8 mouse cellular contexts compared by ENCODE assay signal in genomic region chr10:22592189-22592603, GRCm38 (mm10). TPM values are rescaled to one million over a fixed set of nuclear protein-coding genes. Genes with fewer than 3 reads are reported as not detected.
A peak's percentile ranks its signal among the peaks of the same experiment; 100 is the strongest.
DNase-seq lines count a peak whose midpoint lies in the region; ATAC-seq and TF ChIP-seq lines count a peak whose summit lies in the region.
"Not testable (repeated sequence)": the region's sequence is repeated elsewhere in the genome, so short reads cannot be mapped to it uniquely, and the experiment has no call there.
"Had no signal": no experiment of that assay in that cellular context is flagged by ENCODE, and none has a peak within 500 bp of the region (broad histone marks: within the 10 kb centered on the region; RNA-seq: fewer than 3 reads in every experiment).

No protein-coding gene starts in this region.

- not testable (repeated sequence) for H3K4me3 ChIP-seq in forebrain, embryonic 11.5 days (ENCODE audit: low read depth, low read length); forebrain, postnatal 0 days (ENCODE audit: low read depth, low read length); hindbrain, embryonic 12.5 days; kidney, embryonic 16.5 days (ENCODE audit: low read length); midbrain, embryonic 12.5 days; midbrain, embryonic 16.5 days (ENCODE audit: low read depth, low read length)

- not testable (repeated sequence) for H3K9me3 ChIP-seq in forebrain, embryonic 11.5 days (ENCODE audit: control insufficient read depth, low read length); forebrain, postnatal 0 days (ENCODE audit: low read length); hindbrain, embryonic 12.5 days (replicated peaks); kidney, embryonic 16.5 days (ENCODE audit: low read length); midbrain, embryonic 12.5 days; midbrain, embryonic 16.5 days (replicated peaks; ENCODE audit: control insufficient read depth, low read length, poor library complexity, severe bottlenecking)

- peak; percentile 17 for ATAC-seq in Patski
- ATAC-seq in forebrain, embryonic 11.5 days (replicated peaks; ENCODE audit: low FRiP score) = peak; percentile 51
- ATAC-seq in forebrain, postnatal 0 days = peak; percentile 47; the same call in 1 of the 2 replicates
- peak; percentile 72 for ATAC-seq in hindbrain, embryonic 12.5 days (ENCODE audit: low FRiP score)
- ATAC-seq in kidney, embryonic 16.5 days (ENCODE audit: low FRiP score, low TSS enrichment) = peak; percentile 75
- ATAC-seq in midbrain, embryonic 12.5 days (ENCODE audit: low FRiP score, low read depth) = peak; percentile 82
- ATAC-seq in midbrain, embryonic 16.5 days = peak; percentile 54

- not testable (repeated sequence) for H3K27ac ChIP-seq in forebrain, embryonic 11.5 days (ENCODE audit: low read depth, low read length); forebrain, postnatal 0 days (ENCODE audit: low read depth, low read length); midbrain, embryonic 16.5 days (ENCODE audit: low read length)
- H3K27ac ChIP-seq in hindbrain, embryonic 12.5 days = peak overlapping the region; percentile 35; the same call in 1 of the 2 replicates
- H3K27ac ChIP-seq in kidney, embryonic 16.5 days (ENCODE audit: low read length) = 0 out of 2 replicates have a peak overlapping the region, but pooled peaks have one; percentile 34
- H3K27ac ChIP-seq in midbrain, embryonic 12.5 days (replicated peaks) = peak overlapping the region; percentile 64

- not testable (repeated sequence) for H3K36me3 ChIP-seq in forebrain, embryonic 11.5 days (ENCODE audit: control insufficient read depth, insufficient read depth, low read length); forebrain, postnatal 0 days (ENCODE audit: insufficient read depth); hindbrain, embryonic 12.5 days; kidney, embryonic 16.5 days (ENCODE audit: insufficient read depth, low read length); midbrain, embryonic 12.5 days; midbrain, embryonic 16.5 days (ENCODE audit: control insufficient read depth, insufficient read depth, low read length)

- CTCF ChIA-PET in Patski (lab: Charles Lee) = not testable (repeated sequence)

- not testable (repeated sequence) for TF ChIP-seq CTCF in Patski (IDR thresholded peaks at IDR 0.05); forebrain, postnatal 0 days (IDR thresholded peaks at IDR 0.05; ENCODE audit: low read depth)

- not testable (repeated sequence) for H3K27me3 ChIP-seq in Patski; forebrain, embryonic 11.5 days (ENCODE audit: control insufficient read depth, insufficient read depth, low read length); forebrain, postnatal 0 days (ENCODE audit: insufficient read depth, low read length); hindbrain, embryonic 12.5 days; kidney, embryonic 16.5 days (ENCODE audit: insufficient read depth, low read length); midbrain, embryonic 12.5 days; midbrain, embryonic 16.5 days (ENCODE audit: control insufficient read depth, insufficient read depth, low read depth, low read length)

- 53% methylated on average over 4 of the region's 4 CpGs for WGBS in forebrain, embryonic 11.5 days
- 21% methylated on average over 4 of the region's 4 CpGs for WGBS in forebrain, postnatal 0 days
- WGBS in hindbrain, embryonic 12.5 days = 25% methylated on average over 4 of the region's 4 CpGs
- WGBS in kidney, embryonic 16.5 days = 30% methylated on average over 4 of the region's 4 CpGs
- WGBS in midbrain, embryonic 12.5 days = 5% methylated on average over 4 of the region's 4 CpGs
- 8% methylated on average over 4 of the region's 4 CpGs for WGBS in midbrain, embryonic 16.5 days

- in situ Hi-C loops in Patski (cut with MboI; ENCODE audit: low pct_unique_long_range_greater_than_20kb) = not testable (repeated sequence)

- H3K9ac ChIP-seq in forebrain, embryonic 11.5 days (ENCODE audit: low read length); forebrain, postnatal 0 days; hindbrain, embryonic 12.5 days; kidney, embryonic 16.5 days (replicated peaks; ENCODE audit: low read length); midbrain, embryonic 12.5 days (replicated peaks); midbrain, embryonic 16.5 days (ENCODE audit: low read depth, low read length): not testable (repeated sequence)

- H3K4me2 ChIP-seq in forebrain, embryonic 11.5 days (ENCODE audit: low read depth, low read length, severe bottlenecking); forebrain, postnatal 0 days (ENCODE audit: low read depth); hindbrain, embryonic 12.5 days (replicated peaks); kidney, embryonic 16.5 days (replicated peaks; ENCODE audit: low read depth, low read length); midbrain, embryonic 12.5 days (replicated peaks); midbrain, embryonic 16.5 days (ENCODE audit: low read length): not testable (repeated sequence)

- DNase-seq in Patski (ENCODE audit: low read depth, low spot score); forebrain, embryonic 11.5 days (ENCODE audit: low spot score); forebrain, postnatal 0 days: not testable (repeated sequence)

- POLR2A ChIA-PET in Patski (lab: Charles Lee) = not testable (repeated sequence)

- H3K4me1 ChIP-seq in forebrain, embryonic 11.5 days (replicated peaks; ENCODE audit: control insufficient read depth, insufficient read depth, low read length); forebrain, postnatal 0 days (ENCODE audit: insufficient read depth); hindbrain, embryonic 12.5 days; kidney, embryonic 16.5 days (ENCODE audit: insufficient read depth, low read length); midbrain, embryonic 12.5 days; midbrain, embryonic 16.5 days (ENCODE audit: control insufficient read depth, insufficient read depth, low read length): not testable (repeated sequence)

RNA-seq across cellular contexts. Expression of gene Slc2a12, which starts 52.6 kb away (rescaled TPM):
- polyA plus RNA-seq in Patski (2021) = not detected
- polyA plus RNA-seq in forebrain, embryonic 11.5 days (2014; fragmentation: Nextera tagmentation; extraction: Ambion mirVana) = 2.2 and 2.4 TPM in 2 replicates
- 5.5 and 7.3 TPM in 2 replicates for total RNA-seq in forebrain, postnatal 0 days (2014; rRNA removed)
- 4.6 and 6.6 TPM in 2 replicates for polyA plus RNA-seq in forebrain, postnatal 0 days (2015; fragmentation: Nextera tagmentation; extraction: Ambion mirVana)
- 3.7 and 4.1 TPM in 2 replicates for polyA plus RNA-seq in hindbrain, embryonic 12.5 days (2016; fragmentation: Nextera tagmentation; extraction: Ambion mirVana)
- polyA plus RNA-seq in kidney, embryonic 16.5 days (2015; fragmentation: Nextera tagmentation; extraction: Ambion mirVana) = 2.3 and 2.6 TPM in 2 replicates
- polyA plus RNA-seq in midbrain, embryonic 12.5 days (2016; fragmentation: Nextera tagmentation; extraction: Ambion mirVana) = 4.4 and 4.9 TPM in 2 replicates
- 4.7 and 5.3 TPM in 2 replicates for polyA plus RNA-seq in midbrain, embryonic 16.5 days (2015; fragmentation: Nextera tagmentation; extraction: Ambion mirVana)
- total RNA-seq: granulocyte monocyte progenitor cell, adult 5-6 weeks had no signal

Comparison
In these comparisons a context has a peak if more than half of its experiments do, and no peak if none do; other contexts are left out.
1. ATAC-seq: peak in every context shown above with its lines; median percentile 82 in midbrain, embryonic 12.5 days; 75 in kidney, embryonic 16.5 days; 72 in hindbrain, embryonic 12.5 days; 54 in midbrain, embryonic 16.5 days; 51 in forebrain, embryonic 11.5 days; 47 in forebrain, postnatal 0 days; 17 in Patski.